Mouse (Mus musculus) thymus, postnatal 4 days (tissue): ENCODE results near the gene Fam136a.
"Not testable (repeated sequence)": the region's sequence is repeated elsewhere in the genome, so short reads cannot be mapped to it uniquely, and the experiment has no call there.

Experiments
- DNase-seq: peaks from one replicate; pipeline ENCODE4 v3.0.0; 2021

The Fam136a gene

DNA sequence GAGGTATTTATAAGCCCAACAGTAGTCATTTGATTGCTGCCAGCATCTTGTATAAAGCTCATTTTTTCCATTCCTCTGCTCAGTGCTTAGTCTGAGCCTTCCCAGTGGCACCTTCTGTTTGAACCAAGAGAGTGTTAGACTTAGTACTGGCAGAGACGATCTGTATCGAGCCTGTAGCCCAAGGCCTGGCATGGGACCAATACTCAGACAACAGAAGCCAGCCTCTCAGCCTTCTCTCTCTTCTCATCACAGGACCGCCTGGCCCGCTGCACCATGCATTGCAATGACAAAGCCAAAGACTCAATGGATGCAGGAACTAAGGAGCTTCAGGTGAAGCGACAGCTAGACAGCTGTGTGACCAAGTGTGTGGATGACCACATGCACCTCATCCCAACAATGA, 3.0 kb downstream of the Fam136a start:
- DNase-seq, result no peak

DNA sequence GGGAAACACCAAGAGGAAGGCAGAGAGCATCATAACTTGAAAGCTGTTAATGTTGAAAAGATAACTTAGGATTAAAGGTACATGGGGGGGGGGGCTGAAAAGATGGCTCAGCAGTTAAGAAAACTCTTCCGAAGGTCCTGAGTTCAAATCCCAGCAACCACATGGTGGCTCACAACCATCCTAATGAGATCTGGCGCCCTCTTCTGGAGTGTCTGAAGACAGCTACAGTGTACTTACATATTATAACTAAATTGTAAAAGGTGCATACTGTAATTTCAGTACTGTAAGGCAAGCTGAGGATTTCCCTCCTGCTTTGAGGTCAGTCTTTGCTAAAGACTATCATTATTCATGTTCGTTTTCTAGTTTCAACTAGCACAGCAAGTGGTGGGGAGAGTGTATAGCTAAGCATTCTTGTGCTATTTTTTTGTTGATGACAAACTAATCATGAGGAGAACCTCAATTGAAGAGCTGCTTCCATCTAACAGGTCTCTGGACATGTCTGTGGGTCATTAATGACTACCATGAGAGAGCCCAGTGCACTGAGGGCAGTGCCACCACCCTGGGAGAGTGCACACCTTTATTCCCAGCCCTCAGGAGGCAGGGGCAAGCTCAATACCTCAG, 4.8 kb downstream of the Fam136a start:
- DNase-seq, result peak; percentile 60

DNA sequence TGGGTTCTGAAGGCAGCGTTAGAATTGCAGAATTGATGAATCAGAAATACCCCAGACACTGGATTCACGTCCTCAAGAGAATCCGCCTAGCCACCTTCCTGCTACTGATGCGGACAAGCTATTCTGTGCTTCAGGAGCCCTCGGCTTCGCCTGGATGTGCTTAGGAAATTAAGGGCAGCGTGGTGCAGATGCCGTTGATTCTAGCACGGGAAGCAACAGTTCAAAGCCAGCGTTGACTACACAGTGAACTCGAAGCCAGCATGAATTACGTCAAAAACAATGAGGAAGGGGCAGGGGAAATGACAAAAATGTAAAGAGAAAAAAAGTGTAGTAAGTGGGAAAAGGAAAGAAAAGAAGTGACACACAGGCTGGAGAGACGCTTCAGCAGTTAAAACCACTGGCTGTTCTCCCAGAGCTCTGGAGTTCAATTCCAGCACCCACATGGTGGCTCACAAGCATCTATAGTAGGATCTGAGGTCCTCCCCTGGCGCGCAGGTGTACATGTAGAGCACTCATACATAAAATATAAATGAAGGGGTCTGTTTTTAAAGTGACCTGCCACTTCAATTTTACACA, 5.4 kb downstream of the Fam136a start, which contains the start of gene Snrpg:
Gene Snrpg, plus strand, starts transcription at position 541 of the 576 bp plus-strand sequence.
- peak; percentile 33 for DNase-seq

DNA sequence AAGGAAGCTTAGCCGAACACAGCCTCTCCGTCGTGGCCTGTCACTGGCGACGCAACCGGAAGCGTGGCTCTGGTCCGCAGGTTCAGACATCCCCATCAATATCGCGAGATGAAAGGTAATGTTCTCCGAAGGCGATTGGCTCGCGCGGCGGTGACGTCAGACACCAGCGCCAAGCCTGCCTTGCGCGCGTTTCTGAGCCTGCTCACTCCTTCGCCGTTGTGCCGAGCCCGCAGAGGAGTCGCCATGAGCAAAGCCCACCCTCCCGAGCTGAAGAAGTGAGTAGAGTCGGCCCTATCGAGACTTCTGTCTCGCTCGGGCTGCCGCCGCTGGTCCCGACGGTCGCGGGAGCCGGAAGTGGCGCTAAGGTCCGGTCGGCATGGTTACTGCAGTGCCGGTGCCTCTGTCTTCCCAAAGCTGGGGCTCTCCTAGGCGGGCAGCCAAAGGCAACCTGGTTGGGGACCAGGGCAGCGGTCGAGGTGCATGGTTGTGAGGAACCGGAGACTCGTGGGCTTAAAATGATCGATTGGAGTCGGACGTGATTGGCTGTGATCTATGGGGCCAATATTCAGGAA, 6.0 kb downstream of the Fam136a start:
- peak; percentile 95 for DNase-seq

DNA sequence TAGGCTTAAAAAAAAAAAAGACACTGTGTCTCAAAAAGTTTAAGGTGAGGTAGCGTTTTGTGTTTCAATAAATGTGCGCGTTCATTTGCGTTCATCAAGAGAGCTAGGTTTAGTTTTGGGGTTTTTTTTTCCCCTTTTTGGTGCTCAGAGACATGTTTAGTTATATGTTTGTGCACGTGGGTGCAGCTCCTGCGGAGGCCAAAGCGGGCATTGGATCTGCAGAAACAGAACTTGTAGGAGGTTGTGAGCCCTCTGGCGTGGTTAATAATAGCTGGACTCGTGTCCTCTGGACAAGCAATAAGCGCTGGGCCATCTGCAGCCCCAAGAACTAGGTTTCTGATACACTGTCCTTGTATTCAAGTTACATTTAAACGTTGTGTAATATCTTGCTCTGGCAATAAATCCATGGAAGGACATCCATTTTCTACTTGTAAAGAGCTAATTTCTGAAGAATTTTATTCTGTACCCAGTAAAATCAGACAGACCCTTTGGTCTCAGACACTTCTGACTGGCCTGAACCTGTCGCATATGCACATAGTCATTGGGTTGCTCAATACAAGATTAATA, 6.6 kb downstream of the Fam136a start:
- DNase-seq, result no peak

DNA sequence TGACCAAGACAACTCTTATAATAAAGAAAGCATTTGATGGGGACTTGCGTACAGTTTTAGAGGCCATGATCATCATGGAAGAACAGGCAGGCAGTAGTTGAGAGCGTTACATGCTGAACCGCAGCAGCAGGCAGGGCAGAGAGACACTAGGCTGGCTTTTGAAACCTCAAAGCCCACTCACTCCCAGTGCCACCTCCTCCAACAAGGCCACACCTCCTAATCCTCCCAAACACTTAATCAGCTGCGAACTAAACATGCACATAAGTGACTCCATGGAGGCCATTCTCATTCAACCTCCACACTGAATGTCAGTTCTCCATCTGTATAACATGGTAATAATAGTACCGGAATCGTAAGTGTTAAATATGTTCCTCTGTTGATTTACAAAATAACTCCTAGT, 8.1 kb downstream of the Fam136a start:
- DNase-seq, result no peak

DNA sequence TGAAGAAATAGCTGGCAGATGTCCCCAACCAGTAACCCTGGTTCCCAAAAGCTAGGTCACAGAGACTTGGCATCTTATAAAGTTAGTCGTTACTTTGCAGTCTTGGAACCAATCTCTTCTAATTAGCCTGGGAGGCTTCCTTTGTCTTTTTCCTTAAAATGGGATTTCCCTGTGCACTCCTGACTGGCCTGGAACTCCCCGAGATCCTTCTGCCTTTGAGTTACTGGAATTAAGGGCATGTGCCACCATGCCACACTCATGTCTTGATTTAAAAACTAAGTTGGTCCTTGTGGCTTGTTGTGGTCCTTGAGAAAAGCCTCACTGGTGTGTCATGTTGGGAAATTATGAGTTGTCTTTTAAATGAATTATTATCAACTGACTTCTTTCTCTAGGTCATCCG, 12.9 kb downstream of the Fam136a start:
- DNase-seq, result no peak

DNA sequence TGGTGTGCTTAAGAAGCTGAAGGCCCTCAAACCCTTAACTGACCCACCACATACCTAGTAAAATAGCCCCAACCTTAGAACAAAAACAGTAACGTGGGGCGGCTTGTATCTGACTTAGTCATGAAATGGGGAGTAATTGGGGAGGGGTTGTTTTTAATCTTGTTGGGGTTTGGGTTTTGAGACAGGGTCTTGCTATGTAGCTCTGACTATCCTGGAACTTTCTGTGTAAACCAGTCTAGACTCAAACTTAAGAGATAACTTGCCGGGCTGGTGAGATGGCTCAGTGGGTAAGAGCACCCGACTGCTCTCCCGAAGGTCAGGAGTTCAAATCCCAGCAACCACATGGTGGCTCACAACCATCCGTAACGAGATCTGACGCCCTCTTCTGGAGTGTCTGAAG, 14.7 kb downstream of the Fam136a start:
- DNase-seq, result not testable (repeated sequence)

DNA sequence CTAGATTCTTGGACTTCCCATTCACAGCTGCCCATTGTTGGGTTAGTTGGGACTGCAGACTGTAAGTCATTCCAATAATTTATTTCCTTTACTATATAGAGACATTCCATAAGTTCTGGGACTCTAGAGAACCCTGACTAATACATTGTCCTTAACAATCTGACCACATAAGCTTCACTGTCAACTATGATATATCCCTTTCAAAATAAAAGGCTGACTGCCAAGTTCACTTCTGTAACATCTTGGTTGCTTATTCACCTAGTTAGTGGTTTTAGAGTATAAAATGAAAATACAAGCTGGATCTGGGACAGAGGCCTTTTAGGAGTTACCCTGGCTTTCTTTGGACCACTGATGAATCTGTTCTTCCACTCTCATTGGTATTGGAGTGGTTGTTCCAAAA, 17.1 kb downstream of the Fam136a start:
- no peak for DNase-seq

DNA sequence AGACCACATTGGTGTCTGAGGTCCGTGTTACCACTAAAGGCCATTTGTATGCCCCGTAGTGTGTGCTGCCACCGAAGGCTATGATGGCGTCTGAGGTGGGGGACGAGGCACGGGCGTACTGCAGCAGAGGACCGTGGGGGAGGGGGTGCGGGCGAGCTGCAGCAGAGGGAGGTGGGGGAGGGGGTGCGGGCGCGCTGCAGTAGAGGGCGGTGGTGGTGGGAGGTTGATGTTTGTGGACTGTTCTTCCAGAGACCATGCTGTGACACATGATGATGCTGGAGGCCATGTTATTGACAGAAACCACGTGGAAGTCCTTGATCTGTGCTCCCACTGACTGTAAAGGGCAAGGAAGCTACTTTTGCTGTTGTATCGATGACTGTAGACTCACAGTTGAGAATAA, 17.9 kb downstream of the Fam136a start:
- DNase-seq, result no peak

DNA sequence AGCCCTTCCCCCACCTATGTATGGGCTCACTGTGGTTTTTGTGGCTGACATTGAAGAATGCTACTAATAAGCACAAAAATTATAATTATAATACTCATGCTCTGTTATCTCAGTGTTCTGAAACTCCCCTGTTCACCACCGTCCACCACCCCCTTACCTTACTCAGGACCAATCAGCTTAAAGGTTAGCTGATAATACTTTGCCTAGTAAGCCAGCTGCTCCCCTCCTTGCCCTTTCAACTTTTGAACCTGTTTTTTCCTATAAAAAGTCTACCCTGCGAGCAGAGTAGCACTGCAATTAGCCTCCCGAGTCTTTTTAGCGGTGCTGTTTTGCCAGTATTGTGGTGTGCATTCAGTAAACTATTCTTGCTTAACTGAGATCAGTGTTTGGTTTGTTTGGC, 19.2 kb downstream of the Fam136a start:
- DNase-seq, result no peak

DNA sequence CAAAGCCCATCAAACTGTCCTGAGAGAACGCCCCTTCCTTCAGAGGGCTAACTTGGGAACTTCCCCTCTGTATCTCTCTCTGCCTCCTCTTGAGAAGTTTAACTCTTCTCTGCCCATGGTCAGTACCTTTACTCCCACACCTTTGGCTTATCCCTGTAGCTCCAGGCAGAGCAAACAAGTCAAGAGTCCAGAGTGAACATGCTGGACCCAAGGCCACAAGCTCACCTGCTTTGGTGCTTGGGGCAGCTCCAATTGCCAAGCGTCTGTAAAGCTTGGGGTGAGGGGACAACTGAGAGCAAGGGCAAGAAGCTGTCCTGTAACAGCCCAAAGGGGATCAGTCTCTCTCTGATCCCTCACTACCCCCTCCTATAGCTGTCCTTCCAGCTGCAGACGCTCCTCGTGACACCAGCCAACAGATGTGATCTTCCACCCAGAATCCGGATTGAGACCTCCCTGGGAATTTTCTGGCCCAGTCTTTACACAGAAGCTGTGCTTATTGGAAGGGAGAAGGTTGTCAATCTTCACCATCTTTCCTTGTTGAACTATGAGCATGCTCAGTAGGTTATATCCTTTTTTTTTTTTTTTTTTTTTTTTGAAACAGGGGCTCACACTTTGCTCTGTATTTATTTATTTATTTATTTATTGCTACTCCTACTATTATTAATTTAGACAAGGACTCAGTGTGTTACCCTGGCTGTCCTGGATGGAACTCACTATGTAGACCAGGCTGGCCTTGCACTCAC, 20.1 kb downstream of the Fam136a start:
- DNase-seq, result no peak

DNA sequence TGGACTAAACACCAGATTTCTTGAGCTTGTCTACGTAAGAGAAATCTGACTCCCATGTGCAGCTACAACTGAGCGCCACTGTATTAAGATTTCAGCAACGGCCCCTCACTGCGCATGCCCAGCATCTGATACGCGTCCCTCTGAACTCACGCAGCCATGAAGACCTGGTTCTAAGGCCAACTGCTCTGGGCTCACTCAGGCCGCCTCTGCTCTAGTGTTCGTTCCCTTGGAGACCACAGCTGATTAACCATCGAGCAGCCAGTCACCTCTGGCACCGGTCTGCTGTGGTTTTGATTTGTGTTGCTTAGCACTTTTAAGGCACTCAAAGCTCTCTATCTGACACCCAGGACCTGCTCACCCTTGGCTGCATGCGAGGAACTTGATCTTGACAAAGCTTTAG, 21.9 kb downstream of the Fam136a start:
- no peak for DNase-seq

DNA sequence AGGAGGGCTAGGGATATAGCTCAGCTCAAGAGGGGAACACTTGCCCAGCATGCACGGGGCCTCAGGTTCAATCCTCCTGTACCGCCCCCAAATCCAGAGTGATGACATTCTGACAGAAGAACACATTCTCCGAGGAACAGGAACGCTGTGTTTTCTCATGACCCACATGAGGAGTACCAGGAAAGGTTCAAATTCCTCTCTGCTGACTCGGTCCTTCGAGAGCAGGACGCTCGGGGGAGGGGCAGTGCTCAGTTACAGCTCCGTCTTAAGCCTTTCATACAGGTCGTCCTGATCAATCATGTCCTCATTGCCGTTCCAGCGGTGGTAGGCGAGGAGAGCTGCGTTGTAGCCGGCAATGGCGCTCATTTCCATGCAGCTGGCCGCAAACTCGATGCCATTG, 23.0 kb downstream of the Fam136a start:
- DNase-seq, result no peak

DNA sequence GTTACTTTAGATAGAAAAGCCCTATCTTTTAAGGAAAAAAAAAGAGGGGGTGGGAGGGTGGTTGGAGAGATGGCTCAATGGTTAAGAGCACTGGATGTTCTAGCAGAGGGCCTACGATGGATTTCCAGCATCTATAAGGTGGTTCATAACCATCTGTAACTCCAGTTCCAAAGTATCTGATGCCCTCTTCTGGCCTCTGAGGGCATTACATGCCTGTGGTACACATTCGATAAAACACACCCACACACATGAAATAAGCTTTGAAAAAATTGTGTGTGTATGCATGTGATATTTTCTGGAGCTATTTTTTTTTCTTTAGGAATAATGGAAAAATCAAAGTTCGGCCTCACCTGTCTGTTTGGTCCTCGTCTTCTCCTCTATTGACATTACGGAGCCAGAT, 25.9 kb downstream of the Fam136a start:
- peak; percentile 40 for DNase-seq

DNA sequence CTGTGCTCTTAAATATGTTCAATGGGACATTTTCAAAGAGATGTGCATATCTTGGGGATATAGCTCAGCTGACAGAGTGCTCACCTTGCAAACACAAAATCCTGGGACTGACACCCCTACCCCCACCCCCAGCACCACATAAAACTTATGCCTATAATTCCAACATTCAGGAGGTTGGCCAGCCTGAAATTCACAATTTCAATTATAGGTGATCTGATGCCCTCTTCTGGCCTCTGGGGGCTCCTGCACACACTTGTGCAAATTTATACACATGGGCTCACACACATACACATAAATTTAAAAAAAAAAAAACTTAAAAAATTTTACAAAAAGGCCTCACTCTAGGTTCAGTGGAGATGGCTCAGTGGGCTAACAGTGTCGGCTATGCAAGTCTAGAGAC, 27.7 kb downstream of the Fam136a start:
- peak; percentile 33 for DNase-seq

DNA sequence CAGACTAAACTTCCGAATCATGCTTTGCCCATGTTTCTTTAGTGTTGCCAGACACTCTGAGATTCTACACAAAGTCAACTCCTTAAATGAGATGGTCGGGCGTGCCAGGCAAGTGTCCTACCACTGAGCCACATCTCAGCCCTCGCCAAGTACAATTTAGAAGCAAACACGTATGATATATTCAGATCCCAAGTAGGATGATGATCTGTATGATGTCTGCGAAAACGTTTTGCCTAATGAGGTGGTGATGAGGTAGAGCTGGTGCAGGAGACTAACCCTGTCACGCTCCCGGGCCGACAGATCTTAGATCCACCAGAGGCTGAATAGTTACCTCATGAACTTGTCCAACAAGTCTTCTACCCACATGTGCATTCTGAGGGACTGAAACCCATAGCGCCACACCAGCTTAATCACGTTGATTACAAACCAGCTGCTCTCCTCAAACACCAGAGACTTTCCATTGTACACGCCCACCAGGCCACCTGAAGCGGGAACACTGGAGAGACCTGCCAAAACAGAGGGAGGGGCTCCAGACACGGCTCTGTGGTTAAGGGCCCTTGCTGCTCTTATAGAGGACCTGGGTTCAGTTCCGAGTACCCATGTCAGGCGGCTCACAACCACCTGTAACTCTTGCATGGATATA, 28.8 kb downstream of the Fam136a start:
- no peak for DNase-seq

DNA sequence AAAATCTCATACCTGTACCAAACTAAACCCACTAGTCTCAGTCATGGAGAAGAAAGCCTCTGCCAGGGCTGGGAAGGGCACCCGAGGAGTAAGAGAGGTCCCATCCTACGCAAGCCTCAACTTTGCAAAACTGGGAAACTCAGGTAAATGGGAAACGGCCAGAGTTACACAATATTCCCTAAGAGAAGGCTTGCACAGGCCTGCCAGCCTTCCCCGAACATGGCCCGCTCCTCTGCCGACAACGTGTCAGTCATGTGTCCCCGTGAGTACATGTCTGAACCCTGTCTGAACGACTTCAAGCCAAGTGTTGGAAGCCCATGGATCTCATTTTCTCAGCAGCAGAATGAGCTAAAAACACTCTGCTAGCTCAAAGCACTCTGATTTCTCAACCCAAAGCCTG, 29.6 kb downstream of the Fam136a start:
- DNase-seq, result no peak

DNA sequence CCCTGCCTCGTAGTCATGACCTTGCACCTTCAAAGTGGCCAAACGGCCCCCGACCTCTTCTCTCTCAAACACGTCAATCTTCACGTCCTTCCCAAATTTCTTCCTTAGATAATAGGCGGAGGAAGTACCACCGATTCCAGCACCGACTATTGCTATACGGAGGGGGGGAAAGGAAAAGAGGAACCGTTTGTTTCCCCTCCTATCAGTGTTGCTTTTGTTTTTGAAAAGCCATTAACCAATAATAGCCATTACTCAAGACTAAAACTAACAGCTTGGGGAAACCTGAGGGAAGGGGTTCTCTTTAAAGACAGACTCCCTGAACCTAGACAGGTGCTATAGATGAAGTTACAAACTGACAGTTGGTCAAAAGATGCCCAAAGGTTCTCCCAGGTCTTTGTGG, 30.5 kb downstream of the Fam136a start:
- DNase-seq, result no peak

DNA sequence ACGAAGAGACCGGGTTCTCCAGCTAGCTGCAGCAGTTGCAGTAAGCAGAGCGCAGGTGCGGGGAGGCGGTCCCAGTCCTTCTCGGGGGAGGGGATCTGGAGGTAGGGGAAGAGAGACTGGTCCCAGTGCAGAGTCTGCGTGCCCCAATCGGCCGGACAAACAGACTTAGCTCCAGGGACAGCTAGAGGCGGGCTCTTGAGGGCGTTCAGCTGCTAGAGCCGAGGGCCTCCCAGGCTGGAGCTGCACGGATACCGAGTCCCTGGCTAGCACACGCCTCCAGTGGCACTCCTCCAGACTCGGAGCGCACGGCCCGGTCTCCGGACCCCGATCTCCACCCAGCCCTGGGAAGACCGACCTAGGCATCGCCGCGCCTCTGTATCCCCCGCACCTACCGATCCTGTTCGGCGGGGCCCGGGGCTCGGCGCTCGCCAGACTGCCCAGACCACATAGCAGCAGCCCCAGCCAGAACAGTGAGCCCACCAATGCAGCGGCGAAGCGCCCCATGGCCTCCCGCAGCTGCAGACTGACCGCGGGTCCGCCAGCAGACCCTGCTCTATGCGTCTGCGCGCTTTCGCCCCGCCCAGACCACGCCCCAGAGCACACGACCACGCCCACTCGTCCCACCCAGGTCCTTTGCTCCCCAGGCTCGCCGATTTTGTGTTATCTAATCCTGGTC, 31.3 kb downstream of the Fam136a start, which contains the start of gene Pcyox1:
Gene Pcyox1, minus strand, starts transcription at position 574 of the 676 bp plus-strand sequence.
- DNase-seq, result peak; percentile 92

DNA sequence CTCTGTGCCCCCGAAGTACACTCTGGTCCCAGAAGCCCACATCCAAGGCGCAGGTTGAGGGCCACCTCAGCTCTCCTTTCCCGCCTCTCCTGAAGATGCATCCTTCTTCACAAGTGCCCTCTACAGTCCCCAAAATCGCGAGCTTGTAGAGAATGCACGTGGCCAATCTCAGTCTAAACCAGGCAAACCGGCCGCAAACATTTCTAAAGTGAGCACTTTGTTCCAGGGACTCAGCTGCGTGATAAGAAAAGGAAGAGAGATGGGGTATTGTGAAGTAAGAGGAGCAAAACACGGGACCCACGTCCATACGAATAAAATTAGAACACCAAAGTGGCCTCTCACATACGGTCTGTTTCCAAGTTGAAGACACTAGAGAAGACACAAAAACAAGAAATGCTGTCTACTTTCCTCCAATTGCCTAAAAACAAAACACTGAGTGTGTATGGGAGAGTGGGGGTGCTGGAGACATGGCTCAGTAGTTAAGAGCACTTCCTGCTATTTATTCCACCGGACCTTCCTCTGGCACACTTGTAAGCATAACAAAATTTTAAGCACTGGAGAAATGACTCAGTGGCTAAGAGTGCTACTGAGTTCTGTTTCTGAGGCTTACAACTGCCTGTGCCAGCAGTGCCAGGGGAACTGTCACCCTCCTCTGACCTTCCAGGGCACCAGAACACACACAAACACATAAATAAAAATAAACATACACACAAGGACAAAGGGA, 32.0 kb downstream of the Fam136a start:
- DNase-seq, result no peak

DNA sequence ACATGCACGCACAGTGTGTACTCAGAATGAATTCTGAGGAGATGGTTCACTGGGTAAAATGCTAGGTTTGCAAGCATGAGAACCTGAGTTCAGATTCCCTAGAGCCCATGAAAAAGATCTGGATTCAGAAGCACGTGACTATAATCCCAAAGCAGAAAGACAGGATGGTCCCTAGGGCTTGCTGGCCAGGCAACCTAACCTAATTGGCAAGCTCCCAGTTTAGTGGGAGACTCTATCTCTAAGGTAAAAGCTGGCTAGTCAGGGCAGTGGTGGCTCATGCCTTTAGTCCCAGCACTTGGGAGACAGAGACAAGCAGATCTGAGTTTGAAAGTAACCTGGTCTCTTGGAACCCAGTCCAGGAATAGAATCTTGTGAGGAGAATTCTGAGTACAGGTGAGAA, 33.5 kb downstream of the Fam136a start:
- DNase-seq, result no peak
